Mouse (Mus musculus) MEL (cell line): ENCODE measurements around the gene Sptlc2. TPM values are rescaled to one million over a fixed set of nuclear protein-coding genes. Genes with fewer than 3 reads are reported as not detected.

ENCODE experiments used
- DNase-seq: peaks from one replicate; pipeline ENCODE4 v3.0.0; 2011; ENCODE audit warnings: low read depth, low spot score
- H3K27ac ChIP-seq: 2 replicates; pipeline ENCODE4 v1.5.1; 2012; ENCODE audit warnings: low read depth, mild to moderate bottlenecking, control low read depth, low read length, moderate library complexity; ENCODE audit not compliant: control insufficient read depth
- H3K27me3 ChIP-seq, 2 experiments: fragments of 150-350 bp in 1 of 2; sonication (generic) in 1 of 2; 2 replicates each; pipeline ENCODE4 v1.6.1; 2012; ENCODE audit warnings: low read length in 2 of 2, mild to moderate bottlenecking in 2 of 2, improper control_type of control experiment in 1 of 2, moderate library complexity in 1 of 2; ENCODE audit not compliant: insufficient read depth in 2 of 2, control insufficient read depth in 1 of 2
- H3K36me3 ChIP-seq, 2 experiments: 2 replicates each; pipeline ENCODE4 v1.6.1; 2012 to 2014; ENCODE audit warnings: low read length in 2 of 2, improper control_type of control experiment in 1 of 2, inconsistent platforms in 1 of 2, mild to moderate bottlenecking in 1 of 2; ENCODE audit not compliant: insufficient read depth in 2 of 2, control insufficient read depth in 1 of 2
- H3K4me1 ChIP-seq, 2 experiments: fragments of 150-350 bp in 1 of 2; sonication (generic) in 1 of 2; 2 replicates each; pipeline ENCODE4 v1.6.1; 2012; ENCODE audit warnings: low read length in 2 of 2, improper control_type of control experiment in 1 of 2, mild to moderate bottlenecking in 1 of 2; ENCODE audit not compliant: insufficient read depth in 2 of 2, control insufficient read depth in 1 of 2
- H3K4me3 ChIP-seq, 2 experiments: fragments of 150-350 bp in 1 of 2; sonication (generic) in 1 of 2; 2 replicates each; pipeline ENCODE4 v1.5.1; 2012; ENCODE audit warnings: low read depth in 2 of 2, low read length in 2 of 2, mild to moderate bottlenecking in 2 of 2, moderate library complexity in 2 of 2, control low read depth in 1 of 2, improper control_type of control experiment in 1 of 2; ENCODE audit not compliant: control insufficient read depth in 1 of 2, insufficient read depth in 1 of 2
- H3K79me2 ChIP-seq: 2 replicates; pipeline ENCODE4 v1.6.1; 2012; ENCODE audit warnings: mild to moderate bottlenecking, low read length, moderate library complexity; ENCODE audit not compliant: control insufficient read depth, poor library complexity, insufficient read depth
- H3K9ac ChIP-seq: 2 replicates; pipeline ENCODE4 v1.6.1; 2012; ENCODE audit warnings: low read depth, mild to moderate bottlenecking, control low read depth, low read length, moderate library complexity; ENCODE audit not compliant: control insufficient read depth, poor library complexity, severe bottlenecking
- H3K9me3 ChIP-seq: fragments of 150-350 bp; sonication (generic); replicated peaks from 2 replicates; pipeline ENCODE4 v1.6.1; 2012; ENCODE audit warnings: mild to moderate bottlenecking, low read length, improper control_type of control experiment, moderate library complexity; ENCODE audit not compliant: insufficient read depth
- BHLHE40 ChIP-seq: IDR thresholded peaks from 2 replicates; pipeline ENCODE4 v1.6.1; 2012; ENCODE audit warnings: low read depth, mild to moderate bottlenecking, inconsistent platforms, low read length, improper control_type of control experiment, borderline replicate concordance
- CTCF ChIP-seq, 3 experiments: IDR thresholded peaks in 2 of 3; conservative IDR thresholded peaks in 1 of 3; 2 replicates each; pipeline ENCODE4 v1.5.1; 2011 to 2012; ENCODE audit warnings: low read length in 3 of 3, low read depth in 2 of 3, mild to moderate bottlenecking in 2 of 3, improper control_type of control experiment in 1 of 3, inconsistent platforms in 1 of 3, mixed read lengths in 1 of 3, moderate library complexity in 1 of 3; ENCODE audit not compliant: control insufficient read depth in 1 of 3, insufficient read depth in 1 of 3, poor library complexity in 1 of 3, severe bottlenecking in 1 of 3
- ELF1 ChIP-seq: IDR thresholded peaks from 2 replicates; pipeline ENCODE4 v1.6.1; 2014; ENCODE audit warnings: low read depth, mild to moderate bottlenecking, inconsistent platforms, low read length, improper control_type of control experiment, moderate library complexity
- GATA1 ChIP-seq: IDR thresholded peaks from 2 replicates; pipeline ENCODE4 v1.6.1; 2011; ENCODE audit warnings: low read depth, low read length, improper control_type of control experiment
- JUND ChIP-seq: IDR thresholded peaks from 2 replicates; pipeline ENCODE4 v1.6.1; 2011; ENCODE audit warnings: low read depth, mild to moderate bottlenecking, improper control_type of control experiment, low read length
- MAFK ChIP-seq: IDR thresholded peaks from 2 replicates; pipeline ENCODE4 v1.6.1; 2011; ENCODE audit warnings: low read depth, mild to moderate bottlenecking, low read length, improper control_type of control experiment, borderline replicate concordance
- MXI1 ChIP-seq: IDR thresholded peaks from 2 replicates; pipeline ENCODE4 v1.6.1; 2011; ENCODE audit warnings: mild to moderate bottlenecking, low read depth, low read length, improper control_type of control experiment
- MYB ChIP-seq: IDR thresholded peaks from 2 replicates; pipeline ENCODE4 v1.6.1; 2011; ENCODE audit warnings: mild to moderate bottlenecking, low read depth, low read length, improper control_type of control experiment
- NELFE ChIP-seq: IDR thresholded peaks from 2 replicates; pipeline ENCODE4 v1.6.1; 2011; ENCODE audit warnings: low read depth, low read length, improper control_type of control experiment
- POLR2A ChIP-seq, 2 experiments: IDR thresholded peaks; 2 replicates each; pipeline ENCODE4 v1.6.1; 2011 to 2012; ENCODE audit warnings: low read length in 2 of 2, mild to moderate bottlenecking in 2 of 2, control low read depth in 1 of 2, improper control_type of control experiment in 1 of 2, low read depth in 1 of 2, moderate library complexity in 1 of 2; ENCODE audit not compliant: control insufficient read depth in 1 of 2, insufficient read depth in 1 of 2, poor library complexity in 1 of 2
- POLR2AphosphoS5 ChIP-seq: IDR thresholded peaks from 2 replicates; pipeline ENCODE4 v1.6.1; 2012; ENCODE audit warnings: low read depth, borderline replicate concordance, mild to moderate bottlenecking, inconsistent platforms, low read length, moderate library complexity, mixed read lengths
- USF2 ChIP-seq, 2 experiments: IDR thresholded peaks; 2 replicates each; pipeline ENCODE4 v1.6.1; 2011 to 2012; ENCODE audit warnings: improper control_type of control experiment in 2 of 2, low read length in 2 of 2, borderline replicate concordance in 1 of 2, inconsistent platforms in 1 of 2, low read depth in 1 of 2, mild to moderate bottlenecking in 1 of 2; ENCODE audit not compliant: insufficient read depth in 1 of 2
- ZKSCAN1 ChIP-seq: IDR thresholded peaks from 2 replicates; pipeline ENCODE4 v1.6.1; 2012; ENCODE audit warnings: low read depth, mild to moderate bottlenecking, inconsistent platforms, low read length, improper control_type of control experiment, moderate library complexity
- ZMIZ1 ChIP-seq: IDR thresholded peaks from 2 replicates; pipeline ENCODE4 v1.6.1; 2012; ENCODE audit warnings: low read depth, mild to moderate bottlenecking, inconsistent platforms, low read length, improper control_type of control experiment, moderate library complexity
- polyA plus RNA-seq, 2 experiments: library from polyadenylated mRNA; stranded (reverse) in 1 of 2; unstranded in 1 of 2; fragments of >175 nt in 1 of 2; fragments of >200 nt in 1 of 2; gene quantifications; 2 replicates each; pipeline versions ENCODE4 v1.2.1 to v1.2.4; 2012; ENCODE audit warnings: low replicate concordance in 2 of 2, low read depth in 1 of 2; ENCODE audit not compliant: insufficient read length in 2 of 2, insufficient read depth in 1 of 2, missing spikeins in 1 of 2
- total RNA-seq: library from RNA; depleted of rRNA; stranded (reverse); fragments of 300-350 nt; gene quantifications from 2 replicates; pipeline ENCODE4 v1.2.3, GENCODE M21; 2012

Sptlc2 gene
- total and polyA plus RNA-seq, 3 experiments, result 61.6 to 75.9 TPM; not detected in 1

- no peaks in the 10 kb centered on the region for H3K9me3 ChIP-seq
- TF ChIP-seq JUND, result no peak
- no peak for TF ChIP-seq ZMIZ1
- no peak for TF ChIP-seq CTCF (IDR thresholded peaks at IDR 0.05 in 2 of 3, conservative IDR thresholded peaks at IDR 0.05 in 1 of 3; ENCODE audit: control insufficient read depth in 1 of 3, insufficient read depth in 1 of 3, low read depth in 2 of 3, low read length in 3 of 3, poor library complexity in 1 of 3, severe bottlenecking in 1 of 3)
- no peak for TF ChIP-seq POLR2A (IDR thresholded peaks at IDR 0.05; ENCODE audit: control insufficient read depth in 1 of 2, insufficient read depth in 1 of 2, low read depth in 1 of 2, low read length in 2 of 2, poor library complexity in 1 of 2)
- TF ChIP-seq MAFK, result no peak
- no peak for TF ChIP-seq ZKSCAN1
- no peak for TF ChIP-seq USF2 (IDR thresholded peaks at IDR 0.05; ENCODE audit: borderline replicate concordance in 1 of 2, insufficient read depth in 1 of 2, low read depth in 1 of 2, low read length in 2 of 2)
- no peak for TF ChIP-seq BHLHE40
- TF ChIP-seq NELFE, result no peak
- TF ChIP-seq GATA1, result no peak
- no peak for TF ChIP-seq POLR2AphosphoS5
- TF ChIP-seq MYB, result no peak
- TF ChIP-seq ELF1, result no peak
- no peak overlapping the region for H3K9ac ChIP-seq
- no peak overlapping the region for H3K27ac ChIP-seq
- H3K4me3 ChIP-seq, result no peak overlapping the region
- DNase-seq, result no peak
- H3K36me3 ChIP-seq, result peaks cover 31 to 44% of the 10 kb centered on the region in 2 experiments
- peaks cover 0 to 3% of the 10 kb centered on the region in 2 experiments; a peak in 2 of 4 replicates for H3K4me1 ChIP-seq
- H3K79me2 ChIP-seq, result no peaks in the 10 kb centered on the region; the same call in 1 of the 2 replicates
- H3K27me3 ChIP-seq, result no peaks in the 10 kb centered on the region
These were observed 40.7 kb upstream of the Sptlc2 start for GRCm38 (mm10) chr12:87428885-87429284.

- H3K36me3 ChIP-seq, result peaks cover 25 to 41% of the 10 kb centered on the region in 2 experiments
- TF ChIP-seq MAFK, result peak; percentile 72; the same call in 1 of the 2 replicates
- TF ChIP-seq POLR2A (IDR thresholded peaks at IDR 0.05; ENCODE audit: control insufficient read depth in 1 of 2, insufficient read depth in 1 of 2, low read depth in 1 of 2, low read length in 2 of 2, poor library complexity in 1 of 2), result peak in 1 of 2 experiments; percentile 7; a peak in 1 of 4 replicates
- TF ChIP-seq MXI1, result no peak
- H3K4me1 ChIP-seq, result peaks cover 0 to 3% of the 10 kb centered on the region in 2 experiments; a peak in 2 of 4 replicates
- no peak for DNase-seq
- no peaks in the 10 kb centered on the region for H3K27me3 ChIP-seq
- no peak overlapping the region for H3K4me3 ChIP-seq
- no peak overlapping the region for H3K27ac ChIP-seq
- H3K9me3 ChIP-seq, result no peaks in the 10 kb centered on the region
- H3K9ac ChIP-seq, result no peak overlapping the region
- H3K79me2 ChIP-seq, result no peaks in the 10 kb centered on the region; the same call in 1 of the 2 replicates
These were observed 40.1 kb upstream of the Sptlc2 start for GRCm38 (mm10) chr12:87428295-87428694.
